Mouse (Mus musculus) lung, embryonic 15.5 days (tissue): ENCODE data around the gene Bloc1s6. TPM values are rescaled to one million over a fixed set of nuclear protein-coding genes. Genes with fewer than 3 reads are reported as not detected.

Experiments used
- ATAC-seq: fragments of 200-750 bp; cut with Nextera tagmentation; 2 replicates; pipeline ENCODE4 v1.8.0; 2017; ENCODE audit warnings: moderate number of reproducible peaks, borderline replicate concordance; ENCODE audit not compliant: low FRiP score, low TSS enrichment; ENCODE audit errors: extremely low read depth
- H3K27ac ChIP-seq: fragments of 300-500 bp; sonication (generic); 2 replicates; pipeline ENCODE4 v1.5.1; 2015; ENCODE audit warnings: moderate library complexity, mild to moderate bottlenecking, inconsistent platforms
- H3K27me3 ChIP-seq: fragments of 300-500 bp; sonication (generic); 2 replicates; pipeline ENCODE4 v1.6.1; 2015; ENCODE audit warnings: inconsistent platforms
- H3K36me3 ChIP-seq: fragments of 300-500 bp; sonication (generic); 2 replicates; pipeline ENCODE4 v1.6.1; 2015; ENCODE audit warnings: inconsistent platforms
- H3K4me1 ChIP-seq: fragments of 300-500 bp; sonication (generic); 2 replicates; pipeline ENCODE4 v1.6.1; 2015; ENCODE audit warnings: inconsistent platforms
- H3K4me2 ChIP-seq: fragments of 300-500 bp; sonication (generic); 2 replicates; pipeline ENCODE4 v1.6.1; 2015; ENCODE audit warnings: inconsistent platforms, mild to moderate bottlenecking, moderate library complexity
- H3K4me3 ChIP-seq: fragments of 300-500 bp; sonication (generic); 2 replicates; pipeline ENCODE4 v1.5.1; 2015; ENCODE audit warnings: mild to moderate bottlenecking, inconsistent platforms
- H3K9ac ChIP-seq: fragments of 300-500 bp; sonication (generic); 2 replicates; pipeline ENCODE4 v1.6.1; 2015; ENCODE audit warnings: inconsistent platforms
- H3K9me3 ChIP-seq: fragments of 300-500 bp; sonication (generic); 2 replicates; pipeline ENCODE4 v1.6.1; 2016; ENCODE audit warnings: inconsistent platforms
- WGBS: fragments of 180-500 bp; shearing (Covaris S2); methylation state at CpG from one replicate; pipeline ENCODE4 v1.1.7; 2015; 5-methylcytosine and 5-hydroxymethylcytosine counted together
- polyA plus RNA-seq: library from polyadenylated mRNA; unstranded; fragments of >200 nt; fragmentation: Nextera tagmentation; extraction: Ambion mirVana; gene quantifications from 2 replicates; pipeline ENCODE4 v1.2.1, GENCODE M21; 2015

Gene Bloc1s6
- polyA plus RNA-seq = 44.0 and 45.4 TPM in 2 replicates

- peaks cover 7% of the 10 kb centered on the region; the same call in 1 of the 2 replicates for H3K4me1 ChIP-seq
- peak within 1 kb of the TSS; percentile 70 for H3K4me2 ChIP-seq
- ATAC-seq = peak; percentile 97
- H3K4me3 ChIP-seq = peak within 1 kb of the TSS; percentile 97
- H3K27me3 ChIP-seq = peaks cover 3% of the 10 kb centered on the region; the same call in 1 of the 2 replicates
- under 1% methylated on average over 47 of the region's 59 CpGs for WGBS
- peak within 1 kb of the TSS; percentile 90 for H3K27ac ChIP-seq
- peak within 1 kb of the TSS; percentile 98 for H3K9ac ChIP-seq
- H3K9me3 ChIP-seq = no peaks in the 10 kb centered on the region
- no peaks in the 10 kb centered on the region for H3K36me3 ChIP-seq
Observed at GRCm38 (mm10) chr2:122737894-122738830, at the start of gene Bloc1s6. Gene Bloc1s6 (plus strand): TSS chr2:122738503.

GRCm38 (mm10) chr2:122697526-122697925 is 40.8 kb upstream of the Bloc1s6 start:
- Histone ChIP-seq H3K4me1 (peaks cover 4% of the 10 kb centered on the region; the same call in 1 of the 2 replicates), H3K4me2 (no peak overlapping the region), H3K4me3 (no peak overlapping the region), H3K9ac (no peak overlapping the region), H3K9me3 (no peaks in the 10 kb centered on the region), H3K36me3 (no peaks in the 10 kb centered on the region), H3K27ac (no peak overlapping the region), H3K27me3 (no peaks in the 10 kb centered on the region)
- ATAC-seq = no peak
- 81% methylated on average over 2 of the region's 2 CpGs for WGBS

DNA sequence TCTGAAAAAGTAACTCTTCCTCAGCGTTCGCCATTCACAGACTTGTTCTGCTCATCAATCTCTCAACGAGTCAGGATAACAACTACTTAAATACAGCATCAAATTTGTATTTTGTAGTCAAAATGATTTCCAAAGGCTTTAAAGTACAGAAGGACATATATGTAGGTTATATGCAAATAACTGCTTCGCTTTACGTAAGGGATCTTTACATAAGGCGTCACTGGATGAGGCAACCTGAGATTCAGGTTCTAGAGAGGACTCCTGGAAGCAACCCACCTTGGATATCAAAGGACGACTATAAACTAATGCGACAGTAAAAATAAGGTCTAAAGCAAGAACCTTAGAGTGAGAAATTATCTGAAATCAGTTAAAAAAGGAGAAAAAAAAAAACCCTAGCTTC is 37.3 kb upstream of the Bloc1s6 start:
- Histone ChIP-seq H3K36me3 (no peaks in the 10 kb centered on the region), H3K27ac (no peak overlapping the region), H3K4me1 (peaks cover 4% of the 10 kb centered on the region; the same call in 1 of the 2 replicates), H3K9me3 (no peaks in the 10 kb centered on the region), H3K9ac (peak overlapping the region; percentile 1; the same call in 1 of the 2 replicates), H3K27me3 (no peaks in the 10 kb centered on the region), H3K4me3 (peak overlapping the region; percentile 85), H3K4me2 (peak overlapping the region; percentile 80)
- 47% methylated on average over 8 of the region's 8 CpGs for WGBS
- no peak for ATAC-seq

GRCm38 (mm10) chr2:122701871-122702180 is 36.5 kb upstream of the Bloc1s6 start:
- under 1% methylated on average over 15 of the region's 15 CpGs for WGBS
- H3K36me3 ChIP-seq = no peaks in the 10 kb centered on the region
- H3K27me3 ChIP-seq = no peaks in the 10 kb centered on the region
- no peak for ATAC-seq
- H3K4me1 ChIP-seq = peaks cover 4% of the 10 kb centered on the region; the same call in 1 of the 2 replicates
- no peaks in the 10 kb centered on the region for H3K9me3 ChIP-seq
- H3K9ac ChIP-seq = peak overlapping the region; percentile 77
- peak overlapping the region; percentile 80 for H3K4me2 ChIP-seq
- no peak overlapping the region for H3K27ac ChIP-seq
- peak overlapping the region; percentile 85 for H3K4me3 ChIP-seq

- H3K4me2 ChIP-seq = peak within 1 kb of the TSS; percentile 80
- H3K4me3 ChIP-seq = peak within 1 kb of the TSS; percentile 85
- no peaks in the 10 kb centered on the region for H3K36me3 ChIP-seq
- no peaks in the 10 kb centered on the region for H3K27me3 ChIP-seq
- H3K27ac ChIP-seq = peak within 1 kb of the TSS; percentile 73; the same call in 1 of the 2 replicates
- peak; percentile 99 for ATAC-seq
- H3K4me1 ChIP-seq = peaks cover 4% of the 10 kb centered on the region; the same call in 1 of the 2 replicates
- WGBS = under 1% methylated on average over 111 of the region's 111 CpGs
- H3K9ac ChIP-seq = peak within 1 kb of the TSS; percentile 77
- H3K9me3 ChIP-seq = no peaks in the 10 kb centered on the region
Observed at GRCm38 (mm10) chr2:122702181-122703036, 35.9 kb upstream of the Bloc1s6 start, which contains the start of gene Slc30a4. Gene Slc30a4 (minus strand): TSS chr2:122702663.

GRCm38 (mm10) chr2:122704572-122704971 is 33.7 kb upstream of the Bloc1s6 start:
- Histone ChIP-seq H3K9me3 (no peaks in the 10 kb centered on the region), H3K36me3 (no peaks in the 10 kb centered on the region), H3K4me2 (no peak overlapping the region), H3K27me3 (no peaks in the 10 kb centered on the region), H3K9ac (no peak overlapping the region), H3K4me1 (peaks cover 4% of the 10 kb centered on the region; the same call in 1 of the 2 replicates), H3K4me3 (no peak overlapping the region), H3K27ac (no peak overlapping the region)
- 70% methylated on average over 2 of the region's 2 CpGs for WGBS
- ATAC-seq = no peak

DNA sequence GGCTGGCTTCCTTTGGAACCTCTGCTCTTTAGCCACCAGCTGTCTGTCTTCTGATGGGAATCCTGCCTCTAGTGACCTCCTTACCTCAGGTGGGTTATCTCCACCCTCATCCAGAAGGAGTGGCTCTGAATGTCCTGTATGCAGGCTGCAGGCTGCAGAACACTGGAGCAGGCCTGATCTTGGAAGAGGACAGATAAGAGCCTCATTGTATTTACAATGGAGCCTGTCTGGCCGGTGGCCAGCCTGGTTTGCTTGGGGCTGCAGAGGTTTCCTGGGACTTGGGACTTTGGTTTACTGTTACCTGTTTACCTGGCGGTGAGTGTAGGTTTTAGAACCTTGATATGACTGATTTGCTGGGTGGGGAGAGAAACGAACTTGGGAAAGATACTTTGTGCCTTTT is 30.2 kb upstream of the Bloc1s6 start:
- H3K4me2 ChIP-seq = no peak overlapping the region
- no peak overlapping the region for H3K4me3 ChIP-seq
- no peaks in the 10 kb centered on the region for H3K4me1 ChIP-seq
- H3K27ac ChIP-seq = no peak overlapping the region
- no peaks in the 10 kb centered on the region for H3K36me3 ChIP-seq
- no peaks in the 10 kb centered on the region for H3K27me3 ChIP-seq
- no peaks in the 10 kb centered on the region for H3K9me3 ChIP-seq
- ATAC-seq = no peak
- WGBS = 34% methylated on average over 3 of the region's 3 CpGs
- no peak overlapping the region for H3K9ac ChIP-seq

- Histone ChIP-seq H3K27me3 (no peaks in the 10 kb centered on the region), H3K36me3 (no peaks in the 10 kb centered on the region), H3K4me3 (no peak overlapping the region), H3K9me3 (no peaks in the 10 kb centered on the region), H3K27ac (no peak overlapping the region), H3K4me2 (no peak overlapping the region), H3K4me1 (no peaks in the 10 kb centered on the region), H3K9ac (no peak overlapping the region)
- WGBS = 63% methylated on average over 1 of the region's 1 CpGs
- no peak for ATAC-seq
Observed at GRCm38 (mm10) chr2:122709156-122709555, 29.1 kb upstream of the Bloc1s6 start.

DNA sequence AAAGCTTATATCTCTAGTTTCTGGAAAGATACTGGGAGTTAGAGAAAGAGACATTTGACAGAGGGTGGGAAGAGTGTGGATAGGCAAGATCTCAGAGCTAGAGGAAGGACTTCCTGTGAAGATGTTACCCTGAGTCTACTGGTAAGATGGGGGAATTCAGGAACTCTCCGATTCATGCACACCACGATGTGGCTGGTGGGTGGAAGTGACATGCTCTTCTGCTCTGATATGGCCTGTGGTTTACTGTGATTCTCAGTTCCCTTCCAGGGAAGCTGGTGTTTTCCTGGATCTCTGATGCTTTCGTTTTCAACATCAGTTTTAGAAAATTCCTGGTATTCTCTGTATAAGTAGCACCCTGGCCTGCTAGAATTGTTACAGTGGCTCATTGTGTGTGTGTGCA is 26.4 kb upstream of the Bloc1s6 start:
- no peak overlapping the region for H3K9ac ChIP-seq
- WGBS = 56% methylated on average over 3 of the region's 3 CpGs
- no peaks in the 10 kb centered on the region for H3K36me3 ChIP-seq
- H3K27ac ChIP-seq = no peak overlapping the region
- H3K9me3 ChIP-seq = no peaks in the 10 kb centered on the region
- H3K27me3 ChIP-seq = no peaks in the 10 kb centered on the region
- ATAC-seq = no peak
- H3K4me1 ChIP-seq = no peaks in the 10 kb centered on the region
- H3K4me3 ChIP-seq = no peak overlapping the region
- H3K4me2 ChIP-seq = no peak overlapping the region

DNA sequence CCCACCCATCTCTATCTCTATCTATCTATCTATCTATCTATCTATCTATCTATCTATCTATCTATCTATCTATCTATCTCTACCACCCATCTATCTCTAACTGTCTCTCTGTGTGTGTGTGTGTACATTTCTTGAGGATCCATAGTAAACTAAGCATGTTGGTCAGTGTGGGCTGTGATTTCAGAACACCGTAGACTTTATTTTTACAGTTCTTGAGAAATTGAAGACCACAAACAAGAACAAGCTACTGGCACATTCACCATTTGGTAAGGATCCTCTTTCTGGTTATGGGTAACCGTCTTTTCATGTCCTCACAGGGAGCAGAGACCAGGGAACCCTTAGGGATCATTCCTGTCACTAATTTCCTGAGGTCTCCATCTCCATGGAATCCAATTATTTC is 25.5 kb upstream of the Bloc1s6 start:
- Histone ChIP-seq H3K27me3 (no peaks in the 10 kb centered on the region), H3K4me2 (no peak overlapping the region), H3K9me3 (no peaks in the 10 kb centered on the region), H3K36me3 (no peaks in the 10 kb centered on the region), H3K4me3 (no peak overlapping the region), H3K27ac (no peak overlapping the region), H3K9ac (no peak overlapping the region), H3K4me1 (no peaks in the 10 kb centered on the region)
- whole genome bisulfite sequencing = 70% methylated on average over 2 of the region's 2 CpGs
- no peak for ATAC-seq

DNA sequence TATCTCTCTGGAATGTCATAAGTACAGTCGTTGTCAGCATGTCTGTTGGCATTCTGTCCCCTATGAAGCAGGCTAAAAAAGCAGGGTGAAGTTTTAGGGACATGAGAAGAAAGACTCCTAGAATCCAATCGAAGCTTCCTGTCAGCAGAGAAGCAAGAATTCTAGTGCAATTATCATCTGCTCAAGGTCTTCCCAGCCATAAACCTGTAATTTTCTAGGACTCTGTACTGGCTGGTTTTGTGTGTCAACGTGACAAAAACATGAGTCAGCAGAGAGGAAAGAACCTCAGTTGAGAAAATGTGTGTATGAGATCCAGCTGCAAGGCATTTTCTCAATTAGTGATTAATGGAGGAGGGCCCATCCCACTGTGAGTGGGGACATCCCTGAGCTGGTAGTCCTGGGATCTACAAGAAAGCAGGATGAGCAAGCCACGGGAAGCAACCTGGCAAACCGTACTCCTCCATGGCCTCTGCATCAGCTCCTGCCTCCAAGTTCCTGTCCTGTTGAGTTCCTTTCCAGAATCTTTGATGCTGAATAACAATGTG is 23.1 kb upstream of the Bloc1s6 start:
- no peaks in the 10 kb centered on the region for H3K4me1 ChIP-seq
- H3K4me2 ChIP-seq = no peak overlapping the region
- H3K27me3 ChIP-seq = no peaks in the 10 kb centered on the region
- H3K27ac ChIP-seq = no peak overlapping the region
- no peaks in the 10 kb centered on the region for H3K9me3 ChIP-seq
- H3K9ac ChIP-seq = no peak overlapping the region
- H3K4me3 ChIP-seq = no peak overlapping the region
- H3K36me3 ChIP-seq = no peaks in the 10 kb centered on the region
- ATAC-seq = no peak
- WGBS = 68% methylated on average over 5 of the region's 5 CpGs
